Mouse (Mus musculus) hindbrain, embryonic 16.5 days (tissue): Measurements from ENCODE around the gene Tgfb1i1. TPM values are rescaled to one million over a fixed set of nuclear protein-coding genes. Genes with fewer than 3 reads are reported as not detected.

Experiments
- ATAC-seq: fragments of 200-750 bp; cut with Nextera tagmentation; 2 replicates; pipeline ENCODE4 v1.8.0; 2017; ENCODE audit warnings: moderate TSS enrichment, moderate library complexity
- H3K27ac ChIP-seq: fragments of 300-500 bp; sonication (generic); 2 replicates; pipeline ENCODE4 v1.5.1; 2014; ENCODE audit warnings: low read depth, mild to moderate bottlenecking, control low read depth, low read length, moderate library complexity
- H3K27me3 ChIP-seq: fragments of 300-500 bp; sonication (generic); replicated peaks from 2 replicates; pipeline ENCODE4 v1.6.1; 2014; ENCODE audit warnings: low read length; ENCODE audit not compliant: control insufficient read depth, insufficient read depth
- H3K36me3 ChIP-seq: fragments of 300-500 bp; sonication (generic); 2 replicates; pipeline ENCODE4 v1.6.1; 2014; ENCODE audit warnings: mild to moderate bottlenecking, low read length, moderate library complexity, mixed read lengths; ENCODE audit not compliant: control insufficient read depth, insufficient read depth
- H3K4me1 ChIP-seq: fragments of 300-500 bp; sonication (generic); 2 replicates; pipeline ENCODE4 v1.6.1; 2014; ENCODE audit warnings: low read depth, low read length; ENCODE audit not compliant: control insufficient read depth, insufficient read depth
- H3K4me2 ChIP-seq: fragments of 300-500 bp; sonication (generic); 2 replicates; pipeline ENCODE4 v1.6.1; 2014; ENCODE audit warnings: mild to moderate bottlenecking, low read length, control low read depth, moderate library complexity
- H3K4me3 ChIP-seq: fragments of 300-500 bp; sonication (generic); 2 replicates; pipeline ENCODE4 v1.5.1; 2014; ENCODE audit warnings: mild to moderate bottlenecking, low read length, control low read depth, moderate library complexity
- H3K9ac ChIP-seq: fragments of 300-500 bp; sonication (generic); 2 replicates; pipeline ENCODE4 v1.6.1; 2014; ENCODE audit warnings: low read depth, mild to moderate bottlenecking, control low read depth, low read length, moderate library complexity
- H3K9me3 ChIP-seq: fragments of 300-500 bp; sonication (generic); 2 replicates; pipeline ENCODE4 v1.6.1; 2014; ENCODE audit warnings: mild to moderate bottlenecking, low read length, moderate library complexity; ENCODE audit not compliant: control insufficient read depth
- WGBS: fragments of 180-500 bp; shearing (Covaris S2); extraction: QIAGEN DNeasy Blood & Tissue Kit; methylation state at CpG from one replicate; pipeline ENCODE4 v1.1.7; 2014; 5-methylcytosine and 5-hydroxymethylcytosine counted together
- polyA plus RNA-seq: library from polyadenylated mRNA; unstranded; fragments of >200 nt; fragmentation: Nextera tagmentation; extraction: Ambion mirVana; gene quantifications from 2 replicates; pipeline ENCODE4 v1.2.1, GENCODE M21; 2015

The Tgfb1i1 gene
- polyA plus RNA-seq, 1 experiment from 2014 or later = 27.8 TPM

GRCm38 (mm10) chr7:128220936-128221335 is 25.7 kb upstream of the Tgfb1i1 start:
- Histone ChIP-seq H3K27ac (no peak overlapping the region), H3K4me3 (no peak overlapping the region), H3K9me3 (no peaks in the 10 kb centered on the region), H3K4me2 (no peak overlapping the region), H3K27me3 (no peaks in the 10 kb centered on the region), H3K9ac (no peak overlapping the region), H3K36me3 (no peaks in the 10 kb centered on the region), H3K4me1 (no peaks in the 10 kb centered on the region)
- WGBS = 85% methylated on average over 3 of the region's 3 CpGs
- ATAC-seq = no peak

GRCm38 (mm10) chr7:128231741-128232140 is 14.9 kb upstream of the Tgfb1i1 start:
- WGBS = 46% methylated on average over 8 of the region's 8 CpGs

GRCm38 (mm10) chr7:128234796-128235195 is 11.8 kb upstream of the Tgfb1i1 start:
- Histone ChIP-seq H3K4me2 (no peak overlapping the region), H3K4me3 (no peak overlapping the region), H3K36me3 (no peaks in the 10 kb centered on the region; the same call in 1 of the 2 replicates), H3K27ac (no peak overlapping the region), H3K4me1 (peaks cover 15% of the 10 kb centered on the region), H3K27me3 (no peaks in the 10 kb centered on the region), H3K9me3 (no peaks in the 10 kb centered on the region), H3K9ac (no peak overlapping the region)
- 94% methylated on average over 2 of the region's 2 CpGs for WGBS
- no peak for ATAC-seq

More at GRCm38 (mm10) chr7:128231741-128232140, 14.9 kb upstream of the Tgfb1i1 start:
- Histone ChIP-seq H3K4me1 (peaks cover 3% of the 10 kb centered on the region), H3K4me3 (no peak overlapping the region), H3K27me3 (no peaks in the 10 kb centered on the region), H3K4me2 (no peak overlapping the region), H3K27ac (no peak overlapping the region), H3K9ac (no peak overlapping the region), H3K9me3 (no peaks in the 10 kb centered on the region), H3K36me3 (no peaks in the 10 kb centered on the region)
- ATAC-seq = no peak

- WGBS = 96% methylated on average over 1 of the region's 1 CpGs
- Histone ChIP-seq H3K27ac (no peak overlapping the region), H3K9me3 (no peaks in the 10 kb centered on the region), H3K27me3 (no peaks in the 10 kb centered on the region), H3K36me3 (peaks cover 5% of the 10 kb centered on the region; the same call in 1 of the 2 replicates), H3K4me3 (no peak overlapping the region), H3K9ac (no peak overlapping the region), H3K4me1 (peaks cover 20% of the 10 kb centered on the region), H3K4me2 (no peak overlapping the region)
- no peak for ATAC-seq
Observed at GRCm38 (mm10) chr7:128235481-128235880, 11.1 kb upstream of the Tgfb1i1 start.

GRCm38 (mm10) chr7:128236426-128236825 is 10.2 kb upstream of the Tgfb1i1 start:
- Histone ChIP-seq H3K4me1 (peaks cover 24% of the 10 kb centered on the region), H3K36me3 (peaks cover 7% of the 10 kb centered on the region; the same call in 1 of the 2 replicates), H3K27ac (peak overlapping the region; percentile 99; the same call in 1 of the 2 replicates), H3K9ac (0 out of 2 replicates have a peak overlapping the region, but pooled peaks have one; percentile 4), H3K4me2 (no peak overlapping the region), H3K27me3 (no peaks in the 10 kb centered on the region), H3K4me3 (no peak overlapping the region), H3K9me3 (no peaks in the 10 kb centered on the region)
- WGBS = 95% methylated on average over 13 of the region's 13 CpGs
- ATAC-seq = no peak

- Histone ChIP-seq H3K4me1 (peaks cover 24% of the 10 kb centered on the region), H3K27ac (peak within 1 kb of the TSS; percentile 99), H3K9ac (peak within 1 kb of the TSS; percentile 91), H3K36me3 (peaks cover 7% of the 10 kb centered on the region; the same call in 1 of the 2 replicates), H3K4me2 (peak within 1 kb of the TSS; percentile 91), H3K4me3 (peak within 1 kb of the TSS; percentile 78), H3K27me3 (no peaks in the 10 kb centered on the region), H3K9me3 (no peaks in the 10 kb centered on the region)
- ATAC-seq = no peak
- 25% methylated on average over 37 of the region's 37 CpGs for WGBS
Observed at GRCm38 (mm10) chr7:128236856-128237592, 9.6 kb upstream of the Tgfb1i1 start, which contains the start of gene Armc5. Gene Armc5 (plus strand): TSS chr7:128237342.

GRCm38 (mm10) chr7:128237593-128237926 is 9.1 kb upstream of the Tgfb1i1 start:
- H3K4me1 ChIP-seq = peaks cover 24% of the 10 kb centered on the region
- no peak for ATAC-seq
- H3K27ac ChIP-seq = peak overlapping the region; percentile 99
- H3K4me3 ChIP-seq = peak overlapping the region; percentile 78
- H3K4me2 ChIP-seq = peak overlapping the region; percentile 91
- peaks cover 9% of the 10 kb centered on the region; the same call in 1 of the 2 replicates for H3K36me3 ChIP-seq
- no peaks in the 10 kb centered on the region for H3K9me3 ChIP-seq
- no peaks in the 10 kb centered on the region for H3K27me3 ChIP-seq
- peak overlapping the region; percentile 91 for H3K9ac ChIP-seq
- 0% methylated on average over 24 of the region's 25 CpGs for WGBS

- Histone ChIP-seq H3K9ac (peak within 1 kb of the TSS; percentile 91), H3K36me3 (peaks cover 13% of the 10 kb centered on the region; the same call in 1 of the 2 replicates), H3K4me3 (peak within 1 kb of the TSS; percentile 78), H3K9me3 (no peaks in the 10 kb centered on the region), H3K4me2 (peak within 1 kb of the TSS; percentile 91), H3K27me3 (no peaks in the 10 kb centered on the region), H3K4me1 (peaks cover 24% of the 10 kb centered on the region), H3K27ac (peak within 1 kb of the TSS; percentile 99)
- ATAC-seq = peak; percentile 94
- WGBS = under 1% methylated on average over 65 of the region's 72 CpGs
Observed at GRCm38 (mm10) chr7:128237927-128238778, 8.5 kb upstream of the Tgfb1i1 start, which contains the start of gene 9130023H24Rik. Gene 9130023H24Rik (minus strand): TSS chr7:128238031.

GRCm38 (mm10) chr7:128238991-128239390 is 7.6 kb upstream of the Tgfb1i1 start:
- WGBS = 24% methylated on average over 4 of the region's 4 CpGs
- H3K9ac ChIP-seq = no peak overlapping the region; the same call in 1 of the 2 replicates

More at GRCm38 (mm10) chr7:128238991-128239390, 7.6 kb upstream of the Tgfb1i1 start:
- no peaks in the 10 kb centered on the region for H3K27me3 ChIP-seq
- peak overlapping the region; percentile 99 for H3K27ac ChIP-seq
- peak overlapping the region; percentile 78 for H3K4me2 ChIP-seq
- peaks cover 13% of the 10 kb centered on the region; the same call in 1 of the 2 replicates for H3K36me3 ChIP-seq
- ATAC-seq = no peak
- peak overlapping the region; percentile 78 for H3K4me3 ChIP-seq
- peaks cover 24% of the 10 kb centered on the region for H3K4me1 ChIP-seq
- H3K9me3 ChIP-seq = no peaks in the 10 kb centered on the region
